Mouse (Mus musculus) olfactory bulb, adult 2 months (tissue): ENCODE measurements at regions not wholly inside any gene's neighbourhood (a gene's known extent, or its start where the extent isn't known, plus 50 kb on each side); places are given as distances from the start of the nearest gene placed in this dataset.

Source experiments
- CTCF ChIP-seq: fragments of 200-500 bp; IDR thresholded peaks from 2 replicates; pipeline ENCODE4 v1.5.1; 2012; ENCODE audit warnings: low read depth, mild to moderate bottlenecking, low read length, moderate library complexity; ENCODE audit not compliant: insufficient read depth
- POLR2A ChIP-seq: fragments of 200-500 bp; IDR thresholded peaks from 2 replicates; pipeline ENCODE4 v1.6.1; 2012; ENCODE audit warnings: mild to moderate bottlenecking, low read depth, low read length, moderate library complexity; ENCODE audit not compliant: insufficient read depth

DNA sequence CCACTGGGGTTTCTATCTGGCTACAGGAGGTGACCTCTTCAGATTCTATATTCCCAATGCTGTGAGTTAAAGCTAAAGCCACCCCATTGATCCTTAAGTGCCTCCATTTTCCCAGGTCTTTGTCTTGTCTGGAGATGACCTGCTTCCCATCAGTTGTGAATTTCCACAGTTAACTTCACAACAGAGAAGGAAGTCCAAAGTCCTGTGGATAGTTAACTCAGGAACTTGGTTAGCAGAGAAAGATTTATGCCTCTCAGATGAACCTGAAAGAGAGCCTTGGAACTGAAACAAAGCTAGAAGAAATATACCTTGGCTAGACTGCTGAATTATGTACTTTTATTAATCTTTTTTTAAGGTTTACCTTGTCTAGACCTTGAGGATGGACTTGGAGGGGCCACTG is 431.1 kb upstream of the Ube2e3 start:
- TF ChIP-seq POLR2A (no peak), CTCF (no peak)
